Comparison of ENCODE assay signal across 22 mouse cellular contexts in the genomic region with DNA sequence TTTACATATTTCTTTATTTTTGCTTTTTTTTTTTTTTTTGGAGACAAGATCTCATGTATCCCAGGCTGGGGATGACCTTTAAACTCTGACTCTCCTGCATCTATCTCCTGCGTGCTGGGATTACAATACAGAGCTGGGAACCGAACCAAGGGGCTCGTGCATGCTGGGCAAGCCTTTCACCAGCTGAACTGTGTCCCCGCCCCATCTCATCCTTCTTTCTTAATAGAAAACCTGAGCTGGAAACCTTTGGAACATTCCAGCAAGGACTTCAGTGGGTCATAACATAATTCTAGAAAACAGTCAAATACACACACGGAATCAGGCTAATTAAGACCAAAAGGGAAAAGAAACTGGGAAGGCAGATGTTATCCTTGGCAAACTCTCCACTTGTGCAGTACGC. TPM values are rescaled to one million over a fixed set of nuclear protein-coding genes. Genes with fewer than 3 reads are reported as not detected.
DNase-seq lines count a peak whose midpoint lies in the region; ATAC-seq and TF ChIP-seq lines count a peak whose summit lies in the region.
"Had no signal": no experiment of that assay in that cellular context is flagged by ENCODE, and none has a peak within 500 bp of the region (broad histone marks: within the 10 kb centered on the region; RNA-seq: fewer than 3 reads in every experiment).

No protein-coding gene starts in this region.

- no peaks in the 10 kb centered on the region for H3K27me3 ChIP-seq in heart, embryonic 15.5 days
- no peaks in the 10 kb centered on the region for H3K27me3 ChIP-seq in heart, embryonic 11.5 days (ENCODE audit: control insufficient read depth, insufficient read depth, low read length)
- H3K27me3 ChIP-seq in limb, embryonic 15.5 days: no peaks in the 10 kb centered on the region
- no peaks in the 10 kb centered on the region for H3K27me3 ChIP-seq in limb, embryonic 10.5 days (ENCODE audit: low read depth, poor library complexity, severe bottlenecking)
- H3K27me3 ChIP-seq: hindbrain, embryonic 13.5 days; limb, embryonic 13.5 days; Patski had no signal

- peaks cover 56% of the 10 kb centered on the region for H3K4me1 ChIP-seq in heart, embryonic 15.5 days (replicated peaks)
- H3K4me1 ChIP-seq in heart, embryonic 11.5 days (ENCODE audit: control insufficient read depth, insufficient read depth, low read length): peaks cover 36% of the 10 kb centered on the region
- peaks cover 33% of the 10 kb centered on the region for H3K4me1 ChIP-seq in limb, embryonic 15.5 days
- H3K4me1 ChIP-seq in limb, embryonic 10.5 days: peaks cover 22% of the 10 kb centered on the region

- no peak for TF ChIP-seq CTCF in layer of hippocampus, adult 2 months (conservative IDR thresholded peaks at IDR 0.05)

- H3K4me3 ChIP-seq in heart, embryonic 15.5 days: no peak overlapping the region
- no peak overlapping the region for H3K4me3 ChIP-seq in heart, embryonic 11.5 days (ENCODE audit: low read depth, low read length)
- no peak overlapping the region for H3K4me3 ChIP-seq in limb, embryonic 15.5 days
- no peak overlapping the region for H3K4me3 ChIP-seq in limb, embryonic 10.5 days
- no peak overlapping the region for H3K4me3 ChIP-seq in layer of hippocampus, adult 2 months
- H3K4me3 ChIP-seq: forebrain, embryonic 13.5 days; hindbrain, embryonic 13.5 days; limb, embryonic 13.5 days; lung, embryonic 15.5 days had no signal

- no peak overlapping the region for H3K4me2 ChIP-seq in heart, embryonic 15.5 days
- H3K4me2 ChIP-seq in heart, embryonic 11.5 days: no peak overlapping the region
- no peak overlapping the region for H3K4me2 ChIP-seq in limb, embryonic 15.5 days
- H3K4me2 ChIP-seq: forebrain, embryonic 13.5 days; hindbrain, embryonic 13.5 days; limb, embryonic 13.5 days; lung, embryonic 15.5 days had no signal

- peak overlapping the region; percentile 12; the same call in 1 of the 2 replicates for H3K27ac ChIP-seq in heart, embryonic 15.5 days
- no peak overlapping the region for H3K27ac ChIP-seq in heart, embryonic 11.5 days (ENCODE audit: low read depth, low read length)
- peak overlapping the region; percentile 43; the same call in 1 of the 2 replicates for H3K27ac ChIP-seq in limb, embryonic 15.5 days
- no peak overlapping the region for H3K27ac ChIP-seq in limb, embryonic 10.5 days
- H3K27ac ChIP-seq in layer of hippocampus, adult 2 months: no peak overlapping the region
- H3K27ac ChIP-seq: forebrain, embryonic 13.5 days; hindbrain, embryonic 13.5 days; limb, embryonic 13.5 days; liver, embryonic 14.5 days; lung, embryonic 15.5 days had no signal

- no peak for DNase-seq in limb, embryonic 10.5 days (ENCODE audit: low spot score)
- DNase-seq in kidney, postnatal 14 days: peak; percentile 42
- no peak for DNase-seq in layer of hippocampus, adult 2 months (ENCODE audit: low spot score in 2 of 2)
- no peak for DNase-seq in cerebellum, adult 8-10 months
- DNase-seq: B cell, adult 2 months; cerebellum, postnatal 14 days; gastrocnemius, postnatal 10 days; heart, postnatal 10 days; lung, postnatal 4 days; right cerebral cortex, postnatal 4 days; thymus, adult 18-20 months; thymus, postnatal 4 days had no signal

- no peak overlapping the region for H3K9ac ChIP-seq in heart, embryonic 15.5 days
- H3K9ac ChIP-seq in heart, embryonic 11.5 days (ENCODE audit: low read depth, low read length): no peak overlapping the region
- no peak overlapping the region for H3K9ac ChIP-seq in limb, embryonic 15.5 days
- H3K9ac ChIP-seq: forebrain, embryonic 13.5 days; hindbrain, embryonic 13.5 days; limb, embryonic 13.5 days; liver, embryonic 14.5 days; lung, embryonic 15.5 days had no signal

- no peak for ATAC-seq in heart, embryonic 15.5 days (replicated peaks; ENCODE audit: insufficient number of reproducible peaks, insufficient read depth, low FRiP score, low read depth)
- ATAC-seq in heart, embryonic 11.5 days (replicated peaks; ENCODE audit: insufficient number of reproducible peaks, low FRiP score, low TSS enrichment): no peak
- ATAC-seq in limb, embryonic 15.5 days (ENCODE audit: insufficient number of reproducible peaks, low FRiP score, low TSS enrichment, low read depth): no peak
- ATAC-seq: forebrain, embryonic 13.5 days; inflammation-experienced regulatory T-cells, adult 6 months; Patski had no signal

- H3K36me3 ChIP-seq in heart, embryonic 15.5 days: no peaks in the 10 kb centered on the region
- H3K36me3 ChIP-seq in heart, embryonic 11.5 days (ENCODE audit: control insufficient read depth, insufficient read depth, low read length): no peaks in the 10 kb centered on the region
- no peaks in the 10 kb centered on the region for H3K36me3 ChIP-seq in limb, embryonic 15.5 days
- no peaks in the 10 kb centered on the region for H3K36me3 ChIP-seq in limb, embryonic 10.5 days
- H3K36me3 ChIP-seq: hindbrain, embryonic 13.5 days; limb, embryonic 13.5 days; lung, embryonic 15.5 days had no signal

- H3K9me3 ChIP-seq in heart, embryonic 15.5 days (replicated peaks): no peaks in the 10 kb centered on the region
- H3K9me3 ChIP-seq in heart, embryonic 11.5 days (replicated peaks; ENCODE audit: control insufficient read depth, low read length): no peaks in the 10 kb centered on the region
- H3K9me3 ChIP-seq in limb, embryonic 15.5 days: no peaks in the 10 kb centered on the region
- H3K9me3 ChIP-seq in limb, embryonic 10.5 days (replicated peaks): no peaks in the 10 kb centered on the region
- H3K9me3 ChIP-seq: forebrain, embryonic 13.5 days; hindbrain, embryonic 13.5 days; limb, embryonic 13.5 days; lung, embryonic 15.5 days had no signal

- WGBS in heart, embryonic 15.5 days: 58% methylated on average over 6 of the region's 6 CpGs
- WGBS in heart, embryonic 11.5 days (ENCODE audit: insufficient replicate concordance): 70% methylated on average over 6 of the region's 6 CpGs
- WGBS in limb, embryonic 15.5 days: 52% methylated on average over 6 of the region's 6 CpGs
- WGBS in limb, embryonic 10.5 days: 85% methylated on average over 6 of the region's 6 CpGs

RNA-seq across cellular contexts. Expression of gene Atp2a2, which starts 10.0 kb away (rescaled TPM):
- polyA plus RNA-seq in heart, embryonic 15.5 days (2015; fragmentation: Nextera tagmentation; extraction: Ambion mirVana): 288 and 291 TPM in 2 replicates
- 255 and 272 TPM in 2 replicates for polyA plus RNA-seq in heart, embryonic 11.5 days (2014; fragmentation: Nextera tagmentation; extraction: Ambion mirVana)
- 29.1 and 29.2 TPM in 2 replicates for polyA plus RNA-seq in limb, embryonic 15.5 days (2015; fragmentation: Nextera tagmentation; extraction: Ambion mirVana)
- polyA plus RNA-seq in limb, embryonic 10.5 days (2016; fragmentation: Nextera tagmentation; extraction: Ambion mirVana): 39.0 and 42.9 TPM in 2 replicates
- total RNA-seq in layer of hippocampus, adult 2 months (2021): 100 to 1,000 TPM; 588 to 630 TPM

Comparison
In these comparisons a context has a peak if more than half of its experiments do, and no peak if none do; other contexts are left out.
1. H3K27ac ChIP-seq: peak in heart, embryonic 15.5 days (single experiment) and limb, embryonic 15.5 days (single experiment); none in heart, embryonic 11.5 days (single experiment), limb, embryonic 10.5 days (single experiment) and layer of hippocampus, adult 2 months (single experiment).